Mouse (Mus musculus) kidney, postnatal 0 days (tissue): ENCODE results near the gene Sertad4. TPM values are rescaled to one million over a fixed set of nuclear protein-coding genes. Genes with fewer than 3 reads are reported as not detected.

Source experiments
- ATAC-seq: fragments of 200-750 bp; cut with Nextera tagmentation; replicated peaks from 2 replicates; pipeline ENCODE4 v1.8.0; 2017; ENCODE audit warnings: low read depth, moderate number of reproducible peaks, moderate TSS enrichment, moderate library complexity; ENCODE audit not compliant: low FRiP score
- DNase-seq: peaks from one replicate; pipeline ENCODE4 v3.0.0-alpha.2; 2016; ENCODE audit warnings: low spot score
- H3K27ac ChIP-seq: fragments of 300-500 bp; sonication (generic); 2 replicates; pipeline ENCODE4 v1.5.1; 2014; ENCODE audit warnings: mild to moderate bottlenecking
- H3K27me3 ChIP-seq: fragments of 300-500 bp; sonication (generic); 2 replicates; pipeline ENCODE4 v1.6.1; 2014; ENCODE audit warnings: low read length, mixed read lengths; ENCODE audit not compliant: insufficient read depth
- H3K36me3 ChIP-seq: fragments of 300-500 bp; sonication (generic); 2 replicates; pipeline ENCODE4 v1.6.1; 2014; ENCODE audit warnings: low read length, mixed read lengths; ENCODE audit not compliant: insufficient read depth
- H3K4me1 ChIP-seq: fragments of 300-500 bp; sonication (generic); replicated peaks from 2 replicates; pipeline ENCODE4 v1.6.1; 2014; ENCODE audit warnings: antibody characterized with exemption, low read length, mixed read lengths; ENCODE audit not compliant: insufficient read depth
- H3K4me2 ChIP-seq: fragments of 300-500 bp; sonication (generic); 2 replicates; pipeline ENCODE4 v1.6.1; 2014; ENCODE audit warnings: mild to moderate bottlenecking, low read length, moderate library complexity, mixed read lengths
- H3K4me3 ChIP-seq: fragments of 300-500 bp; sonication (generic); replicated peaks from 2 replicates; pipeline ENCODE4 v1.5.1; 2014; ENCODE audit warnings: low read depth, low read length
- H3K9ac ChIP-seq: fragments of 300-500 bp; sonication (generic); 2 replicates; pipeline ENCODE4 v1.6.1; 2014; ENCODE audit warnings: low read depth, low read length
- H3K9me3 ChIP-seq: fragments of 300-500 bp; sonication (generic); replicated peaks from 2 replicates; pipeline ENCODE4 v1.6.1; 2016; ENCODE audit warnings: low read length, inconsistent platforms, mixed read lengths
- CTCF ChIP-seq: IDR thresholded peaks from 2 replicates; pipeline ENCODE4 v1.5.1; 2016; ENCODE audit warnings: antibody characterized with exemption, low read depth, mild to moderate bottlenecking, moderate library complexity
- WGBS: fragments of 180-500 bp; shearing (Covaris S2); extraction: QIAGEN DNeasy Blood & Tissue Kit; methylation state at CpG from one replicate; pipeline ENCODE4 v1.1.7; 2014; 5-methylcytosine and 5-hydroxymethylcytosine counted together
- polyA plus RNA-seq: library from polyadenylated mRNA; unstranded; fragments of >200 nt; fragmentation: Nextera tagmentation; extraction: Ambion mirVana; gene quantifications from 2 replicates; pipeline ENCODE4 v1.2.1, GENCODE M21; 2015

The Sertad4 gene
- polyA plus RNA-seq, 1 experiment from 2014 or later = 20.0 TPM

DNA sequence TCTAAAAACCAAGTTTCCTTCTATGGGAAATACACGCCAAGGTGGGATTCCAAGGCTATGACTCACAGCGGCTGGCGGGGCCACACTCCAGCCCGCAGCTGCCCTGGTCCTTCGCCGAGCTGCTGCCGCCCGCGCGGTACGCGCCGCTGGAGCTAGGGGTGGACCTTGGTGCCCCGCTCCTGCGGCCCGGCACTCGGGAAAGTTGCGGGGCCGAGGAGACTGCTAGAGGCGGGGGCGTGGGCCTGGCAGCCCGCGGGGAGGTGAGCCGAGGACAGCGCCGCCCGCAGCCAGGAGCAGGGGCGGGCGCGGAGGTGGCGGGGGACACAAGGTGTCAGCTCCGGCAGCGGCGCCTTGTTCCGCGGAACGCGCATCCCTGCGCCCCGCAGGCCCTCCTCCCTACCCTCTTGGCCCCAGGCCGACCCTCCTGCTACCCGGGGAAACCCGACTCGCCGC, 711 bp downstream of the Sertad4 start:
- WGBS = under 1% methylated on average over 39 of the region's 45 CpGs
- DNase-seq = peak; percentile 67

DNA sequence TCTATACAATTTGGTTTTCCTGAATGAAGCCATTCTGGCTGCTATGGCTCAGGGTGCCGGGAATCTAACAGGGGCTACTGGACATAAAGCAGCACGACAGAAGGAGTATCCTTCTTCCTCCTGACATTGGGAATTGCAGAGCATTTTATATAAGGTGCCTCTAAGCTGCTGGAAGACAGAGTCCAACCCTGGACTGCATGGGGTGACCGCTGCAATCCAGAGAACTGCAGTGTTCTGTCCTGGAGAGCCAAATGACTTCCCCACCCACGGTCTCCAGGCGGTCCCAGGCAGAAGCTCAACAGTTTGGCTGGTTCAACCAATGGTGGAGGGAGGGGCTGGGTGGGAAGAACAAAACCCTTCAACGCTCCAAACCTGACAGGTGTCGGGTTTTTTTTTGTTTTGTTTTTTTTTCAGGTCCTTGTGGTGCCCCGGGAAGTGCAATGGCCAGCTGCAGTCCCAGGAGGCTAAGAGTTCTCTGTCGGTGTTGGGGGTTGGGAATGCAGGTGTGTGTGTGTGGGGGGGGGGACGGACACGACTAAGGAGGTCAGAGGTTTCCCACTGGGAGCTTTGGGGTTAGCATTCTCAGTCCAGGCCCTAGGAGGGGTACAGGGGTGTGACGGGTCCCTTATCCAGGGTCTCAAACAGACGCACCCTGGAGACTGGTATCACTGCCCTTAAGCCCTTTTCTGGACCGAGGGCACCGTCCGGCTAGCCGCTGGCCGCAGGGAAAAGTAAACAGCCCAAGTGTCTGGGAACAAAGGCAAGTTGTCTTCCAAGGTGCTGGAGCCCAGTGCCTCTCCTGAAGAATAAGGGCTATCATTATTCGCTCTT, 1.4 kb downstream of the Sertad4 start:
- no peaks in the 10 kb centered on the region for H3K9me3 ChIP-seq
- DNase-seq (no peak), ATAC-seq (0 out of 2 replicates have a peak, but pooled peaks have one; percentile 2)
- no peaks in the 10 kb centered on the region; the same call in 1 of the 2 replicates for H3K4me1 ChIP-seq
- WGBS = 8% methylated on average over 19 of the region's 19 CpGs
- no peaks in the 10 kb centered on the region for H3K36me3 ChIP-seq
- peak overlapping the region; percentile 92 for H3K27ac ChIP-seq
- H3K27me3 ChIP-seq = no peaks in the 10 kb centered on the region
- H3K4me2 ChIP-seq = peak overlapping the region; percentile 99
- peak overlapping the region; percentile 86 for H3K4me3 ChIP-seq
- peak overlapping the region; percentile 87 for H3K9ac ChIP-seq
- no peak for TF ChIP-seq CTCF

More for the DNA sequence above, 711 bp downstream of the Sertad4 start:
- peak overlapping the region; percentile 87 for H3K9ac ChIP-seq
- no peaks in the 10 kb centered on the region for H3K27me3 ChIP-seq
- no peaks in the 10 kb centered on the region for H3K9me3 ChIP-seq
- peak overlapping the region; percentile 99 for H3K4me2 ChIP-seq
- no peak for TF ChIP-seq CTCF
- no peaks in the 10 kb centered on the region for H3K36me3 ChIP-seq
- no peaks in the 10 kb centered on the region; the same call in 1 of the 2 replicates for H3K4me1 ChIP-seq
- H3K4me3 ChIP-seq = peak overlapping the region; percentile 86
- ATAC-seq = peak; percentile 64; the same call in 1 of the 2 replicates
- peak overlapping the region; percentile 92 for H3K27ac ChIP-seq

DNA sequence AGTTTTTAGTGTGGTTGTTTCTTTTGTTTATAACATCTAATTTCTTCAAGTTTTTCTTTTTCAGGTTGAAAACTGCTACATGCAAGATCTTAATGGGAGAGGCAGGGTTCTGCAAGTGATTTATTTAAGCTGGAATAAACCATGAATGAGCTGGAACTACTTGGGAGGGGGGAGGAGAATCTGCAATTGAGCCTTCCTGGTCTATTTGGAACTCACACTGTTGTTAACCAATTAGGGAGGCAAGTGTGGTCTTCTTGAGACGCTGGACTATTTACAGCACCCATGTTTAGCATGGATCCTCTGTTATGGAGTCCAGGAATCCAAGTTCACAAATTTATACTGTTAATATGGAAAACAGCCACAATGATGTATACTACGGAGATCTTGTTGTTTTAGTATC, 2.1 kb downstream of the Sertad4 start:
- 0 out of 2 replicates have a peak, but pooled peaks cover 4% of the 10 kb centered on the region for H3K36me3 ChIP-seq
- peak overlapping the region; percentile 87; the same call in 1 of the 2 replicates for H3K9ac ChIP-seq
- DNase-seq = peak; percentile 59
- peak overlapping the region; percentile 86 for H3K4me3 ChIP-seq
- H3K9me3 ChIP-seq = no peaks in the 10 kb centered on the region
- H3K4me1 ChIP-seq = no peaks in the 10 kb centered on the region; the same call in 1 of the 2 replicates
- no peak for TF ChIP-seq CTCF
- no peaks in the 10 kb centered on the region for H3K27me3 ChIP-seq
- H3K27ac ChIP-seq = peak overlapping the region; percentile 92; the same call in 1 of the 2 replicates
- ATAC-seq = no peak
- WGBS = 53% methylated on average over 2 of the region's 2 CpGs
- peak overlapping the region; percentile 99 for H3K4me2 ChIP-seq

DNA sequence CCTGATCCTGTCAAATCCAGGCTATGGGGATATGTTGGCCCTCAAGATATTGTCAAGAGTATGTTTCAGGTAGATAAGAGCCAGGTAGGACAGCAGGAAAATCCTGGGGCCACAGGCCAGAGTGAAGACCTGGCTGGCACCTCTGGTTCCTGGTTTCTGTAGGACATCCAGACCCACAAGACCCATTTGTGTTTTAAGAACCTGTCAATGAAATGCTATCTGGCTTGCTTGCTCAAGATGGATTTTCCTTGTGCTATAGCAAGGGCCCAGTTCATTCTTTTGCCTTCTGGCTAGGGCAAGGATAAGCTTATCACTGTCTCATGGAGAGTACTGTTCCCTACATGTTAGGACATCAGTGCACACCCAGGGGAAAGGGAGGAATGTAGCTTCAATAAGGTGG, 3.5 kb downstream of the Sertad4 start:
- H3K9ac ChIP-seq = no peak overlapping the region
- no peak for TF ChIP-seq CTCF
- peak overlapping the region; percentile 99; the same call in 1 of the 2 replicates for H3K4me2 ChIP-seq
- DNase-seq = no peak
- H3K4me3 ChIP-seq = no peak overlapping the region
- no peaks in the 10 kb centered on the region for H3K27me3 ChIP-seq
- ATAC-seq = no peak
- no peaks in the 10 kb centered on the region; the same call in 1 of the 2 replicates for H3K4me1 ChIP-seq
- peaks cover 12% of the 10 kb centered on the region; the same call in 1 of the 2 replicates for H3K36me3 ChIP-seq
- H3K27ac ChIP-seq = peak overlapping the region; percentile 10; the same call in 1 of the 2 replicates
- H3K9me3 ChIP-seq = no peaks in the 10 kb centered on the region

DNA sequence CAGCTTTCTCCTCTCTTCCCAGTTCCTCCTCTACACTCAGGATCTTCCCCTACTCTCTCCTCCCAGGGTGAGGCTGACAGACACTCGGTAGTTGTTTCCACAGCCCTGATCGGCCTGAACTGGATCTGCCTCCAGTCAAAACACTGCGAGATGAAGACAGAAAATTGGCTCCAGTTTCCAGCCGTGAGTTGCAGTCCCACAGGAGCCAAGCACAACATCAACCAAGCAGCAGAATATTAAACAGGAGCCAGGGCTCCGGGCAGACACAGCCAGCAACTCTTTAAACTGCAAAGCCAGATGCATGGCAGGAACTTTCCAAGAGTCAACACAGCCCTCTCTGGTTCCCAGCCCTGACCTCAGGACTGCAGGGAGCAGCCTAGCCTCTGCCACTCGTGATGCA, 3.9 kb downstream of the Sertad4 start:
- Histone ChIP-seq H3K4me3 (no peak overlapping the region), H3K4me1 (no peaks in the 10 kb centered on the region; the same call in 1 of the 2 replicates), H3K9me3 (no peaks in the 10 kb centered on the region), H3K27me3 (no peaks in the 10 kb centered on the region), H3K27ac (peak overlapping the region; percentile 19; the same call in 1 of the 2 replicates), H3K9ac (no peak overlapping the region), H3K4me2 (peak overlapping the region; percentile 26), H3K36me3 (peaks cover 14% of the 10 kb centered on the region; the same call in 1 of the 2 replicates)
- no peak for ATAC-seq
- no peak for TF ChIP-seq CTCF
- peak; percentile 78 for DNase-seq
- WGBS = 18% methylated on average over 6 of the region's 6 CpGs

DNA sequence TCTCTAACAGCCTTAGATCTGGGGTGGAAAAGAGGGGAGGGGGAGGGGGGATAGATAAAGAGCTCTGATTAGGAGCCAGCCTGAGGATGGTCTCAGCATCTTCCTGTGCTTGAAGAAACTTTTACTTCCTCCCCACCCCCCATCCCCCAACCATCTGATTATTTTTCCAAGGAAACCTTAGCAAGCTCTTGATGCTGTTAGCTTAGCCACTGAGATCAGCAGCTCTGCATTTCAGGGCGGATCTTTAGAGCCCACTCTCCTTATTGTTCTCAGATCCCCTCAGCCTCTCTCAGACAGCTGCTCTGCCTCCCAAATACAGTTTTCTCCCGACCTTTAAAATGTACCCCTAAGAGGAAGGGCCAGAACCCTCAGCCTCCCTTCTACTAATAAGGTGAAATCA, 4.4 kb downstream of the Sertad4 start:
- no peak for DNase-seq
- WGBS = 12% methylated on average over 2 of the region's 2 CpGs
- Histone ChIP-seq H3K27me3 (no peaks in the 10 kb centered on the region), H3K4me3 (no peak overlapping the region), H3K36me3 (peaks cover 16% of the 10 kb centered on the region; the same call in 1 of the 2 replicates), H3K9me3 (no peaks in the 10 kb centered on the region), H3K4me2 (peak overlapping the region; percentile 26), H3K27ac (peak overlapping the region; percentile 19; the same call in 1 of the 2 replicates), H3K9ac (no peak overlapping the region), H3K4me1 (no peaks in the 10 kb centered on the region; the same call in 1 of the 2 replicates)
- no peak for TF ChIP-seq CTCF
- no peak for ATAC-seq
